Mouse (Mus musculus) R1 (cell line): ENCODE results near the gene Ntn4.
A peak's percentile ranks its signal among the peaks of the same experiment; 100 is the strongest.

Experiments
- DNase-seq: peaks from one replicate; pipeline ENCODE4 v3.0.0-alpha.2; 2018; ENCODE audit warnings: low read depth, low spot score

Ntn4 gene

GRCm38 (mm10) chr10:93641821-93642746 lies 1.6 kb downstream of the Ntn4 start:
- peak; percentile 13 for DNase-seq

DNA sequence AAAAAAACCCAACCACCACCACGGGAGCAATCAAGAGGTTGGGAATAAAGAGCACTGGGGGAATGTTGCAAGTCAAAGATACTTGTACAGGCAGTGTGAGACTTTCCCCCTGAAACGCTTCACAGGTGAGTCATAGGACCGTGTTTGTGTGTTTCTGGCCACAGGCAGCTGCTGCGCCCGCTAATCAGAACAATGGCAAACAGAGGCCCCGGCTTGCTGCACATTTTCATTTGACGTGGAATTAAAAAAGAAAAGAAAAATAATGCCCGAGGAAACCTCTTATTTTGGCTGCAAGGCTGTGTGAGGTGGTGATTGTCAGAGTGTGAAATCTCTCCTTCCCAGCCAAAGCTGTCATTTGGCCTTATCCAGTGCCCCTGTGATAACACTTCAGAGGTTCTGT lies 2.4 kb downstream of the Ntn4 start:
- no peak for DNase-seq

- no peak for DNase-seq
Measured at GRCm38 (mm10) chr10:93644451-93644941, 4.0 kb downstream of the Ntn4 start.

- no peak for DNase-seq
Measured at GRCm38 (mm10) chr10:93647655-93648561, 7.4 kb downstream of the Ntn4 start.

- DNase-seq, result peak; percentile 15
Measured at GRCm38 (mm10) chr10:93648598-93649102, 8.2 kb downstream of the Ntn4 start.

DNA sequence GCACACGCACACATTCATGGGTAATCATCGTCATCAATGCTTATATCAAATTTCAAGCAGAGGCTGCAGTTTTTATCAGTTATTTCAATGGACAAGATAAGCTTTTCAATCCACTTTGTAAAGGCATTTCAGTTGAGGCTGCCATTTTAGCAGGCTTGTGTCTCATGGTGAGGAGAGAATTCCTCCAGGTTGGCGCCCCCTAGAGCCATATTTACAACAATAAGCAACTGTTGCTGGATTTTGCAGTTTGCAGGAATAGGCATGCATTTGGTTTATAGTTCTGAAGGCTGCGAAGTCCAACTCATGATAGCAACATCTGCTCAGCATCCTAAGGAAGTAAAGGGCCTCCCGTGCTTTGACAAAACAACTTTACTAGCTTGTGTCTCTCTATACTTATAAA lies 8.6 kb downstream of the Ntn4 start:
- peak; percentile 30 for DNase-seq

DNA sequence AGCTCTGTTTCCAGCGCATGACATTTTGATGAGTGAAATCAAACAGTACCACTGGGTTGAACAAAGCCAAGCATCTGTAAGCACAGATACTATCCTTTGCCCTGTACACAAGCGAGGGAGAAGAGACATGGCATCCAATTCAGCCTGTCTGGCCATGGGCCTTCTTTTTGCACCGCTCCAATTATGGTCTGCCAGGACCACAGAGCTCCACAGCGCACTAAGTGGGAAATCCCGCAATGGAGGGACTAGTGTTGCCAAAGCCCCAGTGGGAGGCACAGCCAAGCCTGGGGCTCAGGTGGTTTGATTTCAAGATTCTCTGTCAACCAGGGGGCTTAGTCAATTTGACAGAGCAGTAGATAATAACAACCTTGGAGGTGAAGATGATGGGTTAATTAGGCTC lies 9.1 kb downstream of the Ntn4 start:
- DNase-seq, result no peak

GRCm38 (mm10) chr10:93653322-93653721 lies 12.8 kb downstream of the Ntn4 start:
- DNase-seq, result no peak

DNA sequence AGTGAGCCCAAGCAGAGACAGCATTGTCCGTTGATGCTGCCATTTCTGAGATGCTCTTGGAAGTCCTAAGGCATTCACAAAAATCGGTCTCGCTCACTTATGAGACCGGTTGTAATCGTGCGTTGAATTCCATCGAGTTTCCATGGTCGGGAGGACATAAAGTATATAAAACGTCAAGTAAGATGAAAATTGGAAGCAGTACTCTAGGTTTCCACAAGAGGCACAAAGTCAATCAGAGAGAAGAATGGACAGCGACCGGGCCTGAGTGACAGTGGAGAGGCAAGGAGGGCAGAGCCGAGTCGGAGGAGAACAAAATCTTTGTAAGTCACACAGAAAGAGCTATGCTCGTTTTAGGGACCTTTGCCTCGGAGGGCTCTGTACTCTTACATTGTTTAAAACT lies 14.9 kb downstream of the Ntn4 start:
- no peak for DNase-seq

GRCm38 (mm10) chr10:93659792-93660191 lies 19.3 kb downstream of the Ntn4 start:
- DNase-seq, result no peak

- no peak for DNase-seq
Measured at GRCm38 (mm10) chr10:93661348-93661991, 21.0 kb downstream of the Ntn4 start.

- no peak for DNase-seq
Measured at GRCm38 (mm10) chr10:93662018-93662417, 21.5 kb downstream of the Ntn4 start.

GRCm38 (mm10) chr10:93666222-93666621 lies 25.7 kb downstream of the Ntn4 start:
- peak; percentile 86 for DNase-seq

DNA sequence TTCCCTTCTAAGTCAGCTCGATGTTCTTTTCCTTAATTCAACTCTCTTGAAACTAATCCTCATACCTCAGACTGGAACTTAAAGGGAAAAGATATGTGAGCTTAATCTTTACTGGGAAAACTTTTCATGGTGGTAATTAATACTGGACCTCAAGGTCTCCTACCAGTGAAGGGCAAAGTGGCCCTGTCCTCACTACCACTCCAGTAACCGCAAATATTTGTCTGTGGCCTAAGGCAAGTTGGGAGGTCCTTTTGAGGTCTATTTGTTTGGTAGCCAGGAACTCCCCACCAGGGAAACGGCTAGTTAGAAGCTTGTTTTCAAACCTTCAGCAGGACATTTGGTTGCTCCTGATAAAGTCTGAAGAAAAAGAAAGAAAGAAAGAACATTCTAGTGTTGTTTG lies 26.5 kb downstream of the Ntn4 start:
- DNase-seq, result no peak

DNA sequence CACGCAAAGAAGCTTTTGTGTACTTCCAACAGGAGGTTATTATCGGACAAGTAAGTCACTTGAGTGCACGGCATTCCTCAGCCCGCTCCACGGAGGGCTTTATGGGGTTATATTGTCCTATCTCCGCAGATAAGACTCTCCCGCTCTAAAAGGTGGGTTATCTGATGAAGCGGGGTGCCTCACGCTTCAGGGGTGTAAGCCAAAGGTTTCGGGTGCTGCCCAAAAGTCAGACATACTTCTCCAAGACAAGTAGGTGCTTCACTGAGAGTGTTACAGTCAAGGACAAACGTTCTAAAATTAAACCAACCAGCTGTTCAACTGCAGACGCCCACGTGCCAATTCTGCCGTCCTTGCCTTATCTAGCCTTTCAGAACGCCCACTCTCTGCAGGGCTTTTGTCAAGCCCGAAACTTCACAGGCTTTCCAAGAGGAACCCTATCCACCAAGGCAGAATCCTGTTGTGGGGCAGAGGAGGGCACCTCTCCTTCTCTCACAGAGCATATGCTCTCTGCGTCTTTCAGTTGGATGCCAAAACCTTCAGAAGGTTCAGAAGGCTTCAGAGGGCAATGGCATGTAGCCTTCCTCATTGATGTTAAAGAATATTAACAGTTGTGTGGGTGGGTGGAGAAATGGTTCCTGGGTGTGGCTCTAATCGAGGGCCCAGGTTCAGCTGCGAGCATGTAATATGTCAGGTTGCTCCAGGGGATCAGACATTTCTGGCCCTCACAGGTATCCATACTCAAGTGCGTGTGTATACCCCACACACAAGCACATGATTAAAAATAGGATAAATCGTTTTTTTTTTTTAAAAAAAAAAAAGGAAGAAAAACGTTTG lies 32.4 kb downstream of the Ntn4 start:
- no peak for DNase-seq

DNA sequence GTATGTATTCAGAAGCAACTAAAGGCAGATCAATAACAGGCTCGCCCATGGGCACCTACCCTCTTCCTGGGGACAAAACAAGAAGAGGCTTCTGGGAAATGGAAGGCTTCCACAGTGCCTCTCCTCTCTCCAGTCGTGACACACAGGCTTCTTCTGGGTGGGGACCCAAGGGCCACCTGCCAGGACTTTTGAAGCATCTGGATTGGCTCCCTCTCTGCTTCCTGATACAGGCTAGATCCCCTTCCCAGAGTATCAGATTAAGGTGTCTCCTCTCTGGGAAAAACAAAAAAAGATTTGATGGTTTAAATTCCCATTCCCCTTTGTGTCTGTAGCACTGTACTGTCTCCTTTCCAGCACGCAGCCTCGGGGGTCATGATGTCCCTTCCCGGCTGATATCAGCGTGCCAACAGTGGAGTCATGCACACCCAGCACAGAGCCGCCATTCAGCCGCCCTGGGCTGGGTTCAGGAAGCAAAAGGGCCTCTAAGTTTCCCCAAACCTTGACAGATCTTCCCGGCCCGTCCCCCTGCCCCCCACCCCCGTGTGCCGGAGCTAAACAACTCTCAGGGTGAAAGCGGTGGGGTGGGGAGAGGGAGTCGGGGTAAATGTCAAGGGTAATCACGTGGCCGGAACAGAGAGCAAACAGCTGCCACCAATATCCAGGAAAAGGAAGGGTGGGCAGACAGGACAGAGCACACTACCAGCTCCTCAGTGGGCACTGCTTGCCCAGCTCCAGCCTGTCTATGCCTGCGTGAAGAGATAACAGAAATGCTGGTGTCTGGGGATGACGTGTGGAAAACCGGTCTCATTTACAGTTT lies 38.9 kb downstream of the Ntn4 start:
- DNase-seq, result no peak

DNA sequence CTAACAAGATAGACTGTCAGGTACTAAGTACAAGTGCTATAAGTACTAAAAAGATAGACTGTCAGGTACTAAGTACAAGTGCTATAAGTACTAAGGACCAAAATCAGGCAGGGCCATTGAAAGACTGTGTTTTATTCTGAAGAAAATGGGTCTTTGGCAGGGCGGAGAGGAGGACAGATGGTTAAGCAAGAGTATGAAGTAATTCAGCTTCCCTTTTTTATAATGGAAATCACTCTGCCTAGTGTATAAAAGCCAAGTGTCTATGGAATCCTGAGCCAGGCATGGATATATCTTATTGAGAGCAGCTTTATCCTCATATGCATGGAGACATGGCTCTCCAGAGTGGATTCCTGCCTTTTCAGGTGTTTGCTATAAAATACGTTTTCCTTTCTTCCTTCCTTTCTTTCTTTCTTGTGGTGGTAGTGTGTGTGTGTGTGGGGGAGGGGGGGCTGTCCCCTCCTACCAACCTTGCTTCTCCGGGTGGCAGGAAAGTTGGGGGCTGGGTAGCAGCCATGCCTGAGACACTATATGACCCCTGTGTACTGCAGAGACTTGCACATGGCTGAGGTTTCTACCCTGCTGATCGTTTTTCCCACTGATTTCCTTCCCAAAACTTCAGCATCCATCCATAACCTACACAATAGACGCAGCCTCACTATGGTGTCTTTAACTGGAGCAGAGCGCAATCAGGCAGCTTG lies 40.3 kb downstream of the Ntn4 start:
- no peak for DNase-seq

DNA sequence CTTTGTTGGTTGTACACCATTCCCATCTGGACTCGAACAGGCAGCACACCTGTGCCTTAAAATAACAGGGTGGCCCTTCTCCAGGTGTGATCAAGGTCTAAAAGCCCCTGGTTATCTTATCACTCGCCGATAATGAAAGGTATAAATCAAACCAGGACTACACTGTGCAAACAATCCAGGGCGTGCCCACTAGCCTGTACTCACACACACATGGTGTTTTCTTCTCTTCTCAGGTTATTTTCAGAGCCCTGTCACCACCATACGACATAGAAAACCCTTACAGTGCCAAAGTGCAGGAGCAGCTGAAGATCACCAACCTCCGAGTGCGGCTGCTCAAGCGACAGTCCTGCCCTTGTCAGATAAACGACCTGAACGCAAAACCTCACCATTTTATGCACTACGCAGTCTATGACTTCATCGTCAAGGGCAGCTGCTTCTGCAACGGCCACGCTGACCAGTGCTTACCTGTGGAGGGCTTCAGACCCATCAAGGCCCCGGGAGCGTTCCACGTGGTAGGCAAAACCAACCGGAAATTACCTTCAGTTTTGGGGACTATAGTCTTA lies 41.8 kb downstream of the Ntn4 start:
- DNase-seq, result no peak

- no peak for DNase-seq
Measured at GRCm38 (mm10) chr10:93683185-93683584, 42.7 kb downstream of the Ntn4 start.
